Mouse (Mus musculus): ENCODE measurements at regions not wholly inside any gene's neighbourhood (a gene's known extent, or its start where the extent isn't known, plus 50 kb on each side); places are given as distances from the start of the nearest gene placed in this dataset.
A peak's percentile ranks its signal among the peaks of the same experiment; 100 is the strongest.

DNA sequence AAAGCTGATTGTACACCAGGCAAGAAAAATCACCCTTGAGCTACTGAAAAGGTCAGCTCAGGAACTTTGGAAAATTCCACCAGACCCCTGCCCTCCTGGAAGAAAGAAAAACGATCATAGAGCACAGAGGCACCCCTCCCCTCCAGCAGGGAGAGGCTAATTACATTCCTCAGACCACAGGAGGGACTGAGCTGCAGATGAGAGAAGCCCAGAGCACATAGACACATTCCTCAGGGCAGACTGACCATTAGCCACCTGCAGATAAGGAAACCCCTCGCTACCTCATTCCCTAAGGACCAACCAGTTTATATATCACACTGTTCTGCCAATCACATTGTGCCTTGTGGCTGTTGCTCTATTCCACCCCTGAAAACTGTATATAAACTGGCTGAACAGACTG lies 230.3 kb downstream of the Parp8 start:
- 20% methylated on average over 2 of the region's 2 CpGs for WGBS (ENCODE audit: insufficient replicate concordance)
- H3K27me3 ChIP-seq, result no peaks in the 10 kb centered on the region
- no peaks in the 10 kb centered on the region for H3K36me3 ChIP-seq (replicated peaks)
- no peak overlapping the region for H3K9ac ChIP-seq
- H3K4me3 ChIP-seq (replicated peaks), result no peak overlapping the region
- no peaks in the 10 kb centered on the region for H3K4me1 ChIP-seq (replicated peaks)
- H3K27ac ChIP-seq (replicated peaks), result no peak overlapping the region
- H3K4me2 ChIP-seq, result no peak overlapping the region
- no peaks in the 10 kb centered on the region for H3K9me3 ChIP-seq (replicated peaks)
- ATAC-seq (ENCODE audit: insufficient read depth), result no peak

DNA sequence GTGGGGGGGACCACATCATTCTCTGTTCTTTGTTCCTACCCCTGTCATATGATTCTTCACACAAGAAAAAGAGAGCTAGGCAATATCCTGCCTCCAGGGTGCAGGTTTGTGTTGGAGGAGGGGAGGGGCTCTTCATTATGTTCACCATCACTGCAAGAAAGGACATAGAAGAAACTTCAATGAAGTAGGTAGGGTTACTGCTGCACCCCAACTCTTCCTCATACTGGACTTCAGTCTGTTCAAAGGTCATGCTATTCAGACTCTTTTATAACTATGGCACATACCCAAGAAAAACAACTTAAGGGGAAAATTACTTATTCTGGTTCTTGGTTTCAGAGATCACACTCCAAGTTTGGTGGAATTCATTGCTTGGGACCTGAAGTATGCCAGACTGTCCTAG lies 243.7 kb downstream of the Parp8 start:
- no peak for ATAC-seq (ENCODE audit: insufficient read depth)
- no peak overlapping the region for H3K9ac ChIP-seq
- no peaks in the 10 kb centered on the region for H3K9me3 ChIP-seq (replicated peaks)
- H3K4me1 ChIP-seq (replicated peaks), result no peaks in the 10 kb centered on the region
- H3K4me3 ChIP-seq (replicated peaks), result no peak overlapping the region
- H3K36me3 ChIP-seq (replicated peaks), result no peaks in the 10 kb centered on the region
- H3K27ac ChIP-seq (replicated peaks), result no peak overlapping the region
- H3K4me2 ChIP-seq, result no peak overlapping the region
- H3K27me3 ChIP-seq, result no peaks in the 10 kb centered on the region

DNA sequence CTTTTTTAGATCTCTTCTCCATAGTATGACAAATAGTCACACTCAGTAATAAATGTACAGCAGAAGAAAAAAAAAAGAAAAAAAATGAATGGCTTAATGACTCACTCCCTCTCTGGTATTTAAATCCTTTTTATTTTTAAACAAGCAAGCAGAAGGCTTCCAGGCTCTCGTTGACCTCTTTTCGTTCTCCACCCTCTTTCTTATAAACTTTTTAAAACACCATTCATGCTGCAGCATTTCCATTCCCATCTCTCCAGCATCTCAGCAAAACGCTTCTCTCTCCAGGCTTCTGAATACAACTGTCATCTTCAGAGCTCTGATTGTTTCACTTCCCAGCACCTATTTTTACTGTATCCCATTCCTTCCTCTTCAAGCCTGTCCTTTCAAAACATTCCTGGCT lies 259.8 kb downstream of the Parp8 start:
- no peaks in the 10 kb centered on the region for H3K27me3 ChIP-seq
- no peaks in the 10 kb centered on the region for H3K9me3 ChIP-seq (replicated peaks)
- H3K4me2 ChIP-seq, result no peak overlapping the region
- no peak overlapping the region for H3K27ac ChIP-seq (replicated peaks)
- H3K4me1 ChIP-seq (replicated peaks), result no peaks in the 10 kb centered on the region
- no peak overlapping the region for H3K4me3 ChIP-seq (replicated peaks)
- no peaks in the 10 kb centered on the region for H3K36me3 ChIP-seq (replicated peaks)
- ATAC-seq (ENCODE audit: insufficient read depth), result no peak
- WGBS (ENCODE audit: insufficient replicate concordance), result 59% methylated on average over 3 of the region's 3 CpGs
- no peak overlapping the region for H3K9ac ChIP-seq

DNA sequence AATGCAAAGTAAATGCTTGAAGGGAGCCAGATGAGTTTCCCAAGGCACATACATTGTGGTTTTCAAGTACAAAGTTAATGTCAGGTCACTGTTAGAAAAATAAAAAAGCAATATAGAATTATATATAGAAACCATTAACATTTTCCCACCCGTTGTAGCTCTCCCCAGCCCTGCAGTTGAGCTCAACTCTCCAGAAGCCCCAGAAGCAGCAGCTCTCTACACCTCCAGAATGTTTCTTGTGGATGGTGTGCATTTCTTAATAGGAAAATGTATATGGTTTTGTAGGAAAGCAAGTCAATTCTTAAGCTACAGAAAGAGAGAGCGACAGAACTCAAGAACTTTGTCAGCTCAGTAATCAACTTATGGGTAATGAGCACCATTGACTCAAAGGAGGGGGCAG lies 265.4 kb downstream of the Parp8 start:
- H3K4me2 ChIP-seq, result no peak overlapping the region
- H3K27ac ChIP-seq (replicated peaks), result no peak overlapping the region
- H3K9ac ChIP-seq, result no peak overlapping the region
- no peak overlapping the region for H3K4me3 ChIP-seq (replicated peaks)
- H3K27me3 ChIP-seq, result no peaks in the 10 kb centered on the region
- no peaks in the 10 kb centered on the region for H3K9me3 ChIP-seq (replicated peaks)
- 69% methylated on average over 2 of the region's 2 CpGs for WGBS (ENCODE audit: insufficient replicate concordance)
- H3K4me1 ChIP-seq (replicated peaks), result no peaks in the 10 kb centered on the region
- H3K36me3 ChIP-seq (replicated peaks), result no peaks in the 10 kb centered on the region
- ATAC-seq (ENCODE audit: insufficient read depth), result no peak

DNA sequence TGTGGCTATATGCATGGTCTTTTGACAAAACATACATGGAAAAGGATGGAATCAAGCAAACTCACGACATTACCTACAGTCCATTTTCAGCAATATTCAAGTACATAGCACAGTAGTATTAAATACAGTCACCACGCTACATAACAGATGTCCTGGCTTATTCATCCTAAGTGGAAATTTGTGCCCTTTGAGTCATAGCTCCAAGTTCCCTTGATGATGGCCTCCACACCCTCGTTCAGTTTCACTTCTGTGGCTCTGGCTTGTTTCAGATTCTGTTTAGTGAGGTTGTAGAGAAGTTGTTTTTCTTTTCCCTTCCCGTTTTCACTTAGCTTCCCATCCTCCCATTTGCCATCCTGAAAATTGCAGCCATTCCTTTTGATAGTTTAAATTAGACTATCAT lies 284.5 kb downstream of the Parp8 start:
- Histone ChIP-seq H3K27ac (replicated peaks) (no peak overlapping the region), H3K9me3 (replicated peaks) (no peaks in the 10 kb centered on the region), H3K4me3 (replicated peaks) (no peak overlapping the region), H3K4me2 (no peak overlapping the region), H3K36me3 (replicated peaks) (no peaks in the 10 kb centered on the region), H3K27me3 (no peaks in the 10 kb centered on the region), H3K4me1 (replicated peaks) (no peaks in the 10 kb centered on the region), H3K9ac (no peak overlapping the region)
- 40% methylated on average over 4 of the region's 4 CpGs for WGBS (ENCODE audit: insufficient replicate concordance)
- ATAC-seq (ENCODE audit: insufficient read depth), result no peak

DNA sequence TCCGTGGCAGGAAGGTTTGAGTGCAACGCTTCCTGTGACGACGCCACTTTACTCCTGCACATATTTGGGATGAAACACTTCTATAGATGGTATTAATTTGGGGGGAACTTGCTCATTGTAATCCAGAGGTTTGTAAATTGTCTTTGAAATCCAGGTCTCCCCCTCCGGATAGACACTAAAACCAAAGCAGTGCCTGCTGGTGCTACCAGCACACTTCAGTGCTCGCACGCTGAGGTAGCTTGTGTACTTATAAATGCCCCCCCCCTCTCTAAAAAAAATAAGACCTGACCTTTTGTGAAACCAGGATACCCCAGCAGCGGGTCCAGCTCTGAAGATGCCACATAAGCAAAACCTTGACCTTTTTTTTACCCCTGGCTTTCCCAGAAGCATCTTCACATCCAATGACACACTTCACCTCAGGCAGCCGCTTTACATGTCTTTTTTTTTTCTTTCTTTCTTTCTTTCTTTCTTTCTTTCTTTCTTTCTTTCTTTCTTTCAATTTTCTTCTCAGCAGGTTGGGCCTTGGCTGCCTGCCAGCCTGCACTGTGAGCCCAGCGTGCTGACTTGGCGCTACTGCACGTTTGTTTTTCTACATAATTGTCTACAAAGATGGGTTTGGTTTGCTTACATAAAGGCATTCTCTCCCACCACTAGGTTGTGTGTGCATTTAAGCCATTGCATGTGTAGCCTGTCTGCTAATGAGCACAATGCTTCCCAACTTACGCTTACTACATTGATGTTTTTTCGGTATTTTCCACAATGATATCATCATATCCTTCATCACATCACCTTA lies 301.8 kb downstream of the Parp8 start:
- H3K4me3 ChIP-seq (replicated peaks), result no peak overlapping the region
- H3K27me3 ChIP-seq, result no peaks in the 10 kb centered on the region
- WGBS (ENCODE audit: insufficient replicate concordance), result 68% methylated on average over 14 of the region's 14 CpGs
- H3K36me3 ChIP-seq (replicated peaks), result no peaks in the 10 kb centered on the region
- no peaks in the 10 kb centered on the region for H3K9me3 ChIP-seq (replicated peaks)
- H3K4me1 ChIP-seq (replicated peaks), result no peaks in the 10 kb centered on the region
- no peak for ATAC-seq (ENCODE audit: insufficient read depth)
- no peak overlapping the region for H3K4me2 ChIP-seq
- no peak overlapping the region for H3K9ac ChIP-seq
- H3K27ac ChIP-seq (replicated peaks), result no peak overlapping the region

DNA sequence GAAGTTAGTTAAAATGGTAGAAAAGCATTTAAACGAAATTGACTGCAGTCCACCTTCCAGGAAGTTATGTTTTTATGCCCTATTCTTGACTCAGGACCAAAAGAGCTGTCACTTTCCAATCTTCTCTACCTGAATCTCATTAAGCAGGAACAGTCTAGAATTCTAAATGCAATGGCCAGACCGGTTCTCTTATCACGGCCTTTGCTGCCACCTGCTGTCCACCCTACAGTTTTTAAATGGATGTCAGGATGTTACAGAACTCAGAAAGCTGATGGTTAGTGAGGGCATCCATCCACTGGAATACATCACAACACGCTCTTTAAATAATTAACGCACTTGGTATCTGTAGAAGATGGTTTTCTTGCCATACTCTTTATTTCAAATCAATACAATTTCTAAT lies 310.5 kb downstream of the Parp8 start:
- Histone ChIP-seq H3K27me3 (peaks cover 37% of the 10 kb centered on the region), H3K9me3 (replicated peaks) (no peaks in the 10 kb centered on the region), H3K27ac (replicated peaks) (no peak overlapping the region), H3K9ac (no peak overlapping the region), H3K36me3 (replicated peaks) (no peaks in the 10 kb centered on the region), H3K4me1 (replicated peaks) (no peaks in the 10 kb centered on the region), H3K4me2 (no peak overlapping the region), H3K4me3 (replicated peaks) (no peak overlapping the region)
- ATAC-seq (ENCODE audit: insufficient read depth), result no peak
- 13% methylated on average over 5 of the region's 5 CpGs for WGBS (ENCODE audit: insufficient replicate concordance)

DNA sequence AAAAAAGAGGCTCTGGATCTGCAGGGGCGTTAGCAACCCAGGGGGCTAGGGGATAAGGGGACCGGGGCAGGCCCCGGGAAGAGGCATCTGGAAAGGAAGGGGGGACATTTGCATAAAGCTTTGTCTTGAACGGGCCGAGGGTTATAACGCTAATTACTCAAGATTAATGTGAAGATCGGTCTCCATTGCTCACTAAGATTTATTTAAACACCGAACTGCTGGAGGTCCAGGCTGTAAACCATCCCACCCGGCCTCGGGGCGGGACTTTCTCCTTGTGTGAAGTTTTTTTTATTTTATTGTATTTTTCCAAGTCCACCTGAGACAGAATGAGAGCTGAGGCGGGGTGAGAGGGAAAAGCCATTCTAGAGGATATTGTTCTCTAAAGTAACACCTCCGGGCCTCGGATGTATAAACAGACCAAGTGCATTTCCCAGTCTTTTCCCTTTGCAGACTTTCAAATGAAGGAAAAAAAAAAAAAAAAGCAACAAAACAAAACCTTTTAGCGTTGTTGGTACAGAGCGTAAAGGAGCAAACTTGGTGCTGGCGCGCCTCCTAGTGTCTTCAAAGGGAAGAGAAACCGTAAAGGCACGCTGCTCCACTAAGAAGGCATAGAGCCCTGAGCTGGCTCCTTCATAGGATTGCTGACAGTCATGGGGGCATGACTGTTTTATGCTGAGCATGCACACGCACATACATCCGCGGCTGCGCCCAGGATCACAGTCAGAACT lies 313.3 kb downstream of the Parp8 start:
- no peak overlapping the region for H3K9ac ChIP-seq
- H3K27me3 ChIP-seq, result peaks cover 65% of the 10 kb centered on the region
- no peak for ATAC-seq (ENCODE audit: insufficient read depth)
- no peaks in the 10 kb centered on the region for H3K36me3 ChIP-seq (replicated peaks)
- H3K4me1 ChIP-seq (replicated peaks), result no peaks in the 10 kb centered on the region
- H3K27ac ChIP-seq (replicated peaks), result no peak overlapping the region
- peak overlapping the region; percentile 16 for H3K4me3 ChIP-seq (replicated peaks)
- H3K9me3 ChIP-seq (replicated peaks), result no peaks in the 10 kb centered on the region
- under 1% methylated on average over 24 of the region's 24 CpGs for WGBS (ENCODE audit: insufficient replicate concordance)
- peak overlapping the region; percentile 54 for H3K4me2 ChIP-seq

DNA sequence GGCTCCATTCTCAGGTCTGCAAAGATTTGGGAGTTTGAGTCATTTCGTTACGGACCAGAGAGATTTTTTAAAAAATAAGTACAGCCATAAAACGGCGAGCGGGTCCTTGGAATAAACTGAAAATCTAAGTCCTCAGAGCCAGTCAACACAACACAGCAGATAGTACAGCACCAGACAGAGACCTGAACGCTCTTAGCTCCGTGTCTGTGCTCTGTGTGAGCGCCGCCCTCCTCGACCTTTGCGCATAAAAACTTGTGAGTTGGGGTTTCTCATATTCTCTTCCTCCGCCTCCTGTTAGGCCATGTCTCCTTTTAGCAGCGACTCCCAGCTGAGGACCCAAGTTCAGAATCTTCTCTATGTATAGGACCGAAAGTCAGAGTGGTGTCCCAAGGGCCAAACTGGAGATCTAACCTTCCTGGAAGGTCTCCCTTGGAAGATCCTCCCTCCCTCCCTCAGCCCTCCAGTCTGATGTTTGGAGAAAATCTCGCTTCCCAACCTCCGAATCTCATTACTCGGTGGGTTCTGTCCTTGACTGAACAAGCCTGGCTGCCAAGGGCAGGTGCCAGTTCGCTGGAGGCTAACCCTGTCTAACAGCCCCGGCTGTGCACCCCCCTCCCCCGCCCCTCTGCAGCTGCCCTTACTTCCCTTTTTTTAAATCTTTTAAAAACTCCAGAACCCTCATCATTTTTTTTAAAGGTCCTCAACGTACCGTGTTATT lies 314.0 kb downstream of the Parp8 start:
- no peak overlapping the region for H3K9ac ChIP-seq
- no peak overlapping the region for H3K27ac ChIP-seq (replicated peaks)

DNA sequence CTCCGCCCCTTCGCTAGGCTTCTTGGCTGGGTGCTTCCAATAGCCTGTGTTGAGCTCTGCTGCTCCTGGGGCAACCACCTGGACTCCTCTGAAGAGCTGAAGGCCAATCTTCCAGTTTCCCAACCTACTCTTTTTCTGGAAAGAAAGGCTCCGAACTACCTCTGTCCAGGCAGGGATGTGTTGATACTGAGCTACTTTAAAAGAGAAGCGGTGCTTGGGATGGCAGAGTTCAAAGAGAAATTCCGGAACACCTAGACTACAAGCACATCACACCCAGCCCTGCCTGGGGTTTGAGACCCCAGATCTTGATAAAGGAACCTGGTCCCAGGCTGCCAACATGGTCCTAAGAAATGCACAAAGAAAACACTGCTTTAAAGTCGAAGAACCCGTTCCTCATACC lies 315.7 kb downstream of the Parp8 start:
- WGBS (ENCODE audit: insufficient replicate concordance), result 23% methylated on average over 7 of the region's 7 CpGs
- no peak overlapping the region for H3K4me3 ChIP-seq (replicated peaks)
- H3K9ac ChIP-seq, result no peak overlapping the region
- H3K36me3 ChIP-seq (replicated peaks), result no peaks in the 10 kb centered on the region
- peaks cover 88% of the 10 kb centered on the region for H3K27me3 ChIP-seq
- no peaks in the 10 kb centered on the region for H3K9me3 ChIP-seq (replicated peaks)
- ATAC-seq (ENCODE audit: insufficient read depth), result no peak
- H3K4me1 ChIP-seq (replicated peaks), result no peaks in the 10 kb centered on the region
- H3K27ac ChIP-seq (replicated peaks), result no peak overlapping the region
- no peak overlapping the region for H3K4me2 ChIP-seq

More for the DNA sequence above, 314.0 kb downstream of the Parp8 start:
- no peaks in the 10 kb centered on the region for H3K4me1 ChIP-seq (replicated peaks)
- H3K4me2 ChIP-seq, result peak overlapping the region; percentile 54
- H3K27me3 ChIP-seq, result peaks cover 72% of the 10 kb centered on the region
- H3K36me3 ChIP-seq (replicated peaks), result no peaks in the 10 kb centered on the region
- WGBS (ENCODE audit: insufficient replicate concordance), result 2% methylated on average over 22 of the region's 22 CpGs
- ATAC-seq (ENCODE audit: insufficient read depth), result no peak
- H3K9me3 ChIP-seq (replicated peaks), result no peaks in the 10 kb centered on the region
- no peak overlapping the region for H3K4me3 ChIP-seq (replicated peaks)

DNA sequence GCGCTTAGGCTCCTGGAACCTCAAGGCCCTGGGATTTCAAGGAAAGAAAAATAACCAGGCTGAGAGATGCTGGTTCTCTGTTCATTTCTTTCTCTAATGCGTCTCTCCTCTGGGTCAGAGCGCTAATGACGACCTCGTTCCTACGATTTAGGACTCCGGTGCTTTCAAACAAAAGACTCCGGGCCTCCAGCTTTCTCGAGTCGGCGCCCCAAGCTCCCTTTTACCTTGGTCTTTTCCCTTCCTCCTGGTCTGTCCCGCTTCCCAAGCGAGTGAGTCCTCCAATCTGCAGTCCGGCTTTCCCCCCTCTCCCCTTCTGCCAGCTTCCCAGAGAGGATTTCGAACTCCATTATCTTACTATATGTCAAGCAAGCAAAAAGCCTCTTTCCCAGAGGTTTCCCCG lies 316.5 kb downstream of the Parp8 start:
- Histone ChIP-seq H3K4me3 (replicated peaks) (no peak overlapping the region), H3K27me3 (peaks cover 91% of the 10 kb centered on the region)

More for the DNA sequence above, 316.5 kb downstream of the Parp8 start:
- no peak overlapping the region for H3K4me2 ChIP-seq
- no peak for ATAC-seq (ENCODE audit: insufficient read depth)
- H3K4me1 ChIP-seq (replicated peaks), result no peaks in the 10 kb centered on the region
- H3K36me3 ChIP-seq (replicated peaks), result no peaks in the 10 kb centered on the region
- H3K9ac ChIP-seq, result no peak overlapping the region
- no peaks in the 10 kb centered on the region for H3K9me3 ChIP-seq (replicated peaks)
- H3K27ac ChIP-seq (replicated peaks), result no peak overlapping the region
- 2% methylated on average over 16 of the region's 16 CpGs for WGBS (ENCODE audit: insufficient replicate concordance)
